Mouse (Mus musculus) heart, embryonic 11.5 days (tissue): ENCODE results near the gene Tmco1. TPM values are rescaled to one million over a fixed set of nuclear protein-coding genes. Genes with fewer than 3 reads are reported as not detected.

ENCODE experiments used
- ATAC-seq: fragments of 200-750 bp; cut with Nextera tagmentation; replicated peaks from 2 replicates; pipeline ENCODE4 v1.8.0; 2017; ENCODE audit warnings: moderate library complexity; ENCODE audit not compliant: insufficient number of reproducible peaks, low FRiP score, low TSS enrichment
- H3K27ac ChIP-seq: fragments of 300-500 bp; sonication (generic); 2 replicates; pipeline ENCODE4 v1.5.1; 2014; ENCODE audit warnings: mild to moderate bottlenecking, low read depth, low read length
- H3K27me3 ChIP-seq: fragments of 300-500 bp; sonication (generic); 2 replicates; pipeline ENCODE4 v1.6.1; 2014; ENCODE audit warnings: mild to moderate bottlenecking, low read length, mixed read lengths; ENCODE audit not compliant: control insufficient read depth, insufficient read depth
- H3K36me3 ChIP-seq: fragments of 300-500 bp; sonication (generic); 2 replicates; pipeline ENCODE4 v1.6.1; 2014; ENCODE audit warnings: mild to moderate bottlenecking, low read length, moderate library complexity, mixed read lengths; ENCODE audit not compliant: control insufficient read depth, insufficient read depth
- H3K4me1 ChIP-seq: fragments of 300-500 bp; sonication (generic); 2 replicates; pipeline ENCODE4 v1.6.1; 2014; ENCODE audit warnings: low read length; ENCODE audit not compliant: control insufficient read depth, insufficient read depth
- H3K4me2 ChIP-seq: fragments of 300-500 bp; sonication (generic); 2 replicates; pipeline ENCODE4 v1.6.1; 2014; ENCODE audit warnings: mild to moderate bottlenecking, moderate library complexity
- H3K4me3 ChIP-seq: fragments of 300-500 bp; sonication (generic); 2 replicates; pipeline ENCODE4 v1.5.1; 2014; ENCODE audit warnings: low read depth, low read length
- H3K9ac ChIP-seq: fragments of 300-500 bp; sonication (generic); 2 replicates; pipeline ENCODE4 v1.6.1; 2014; ENCODE audit warnings: mild to moderate bottlenecking, low read depth, low read length, moderate library complexity
- H3K9me3 ChIP-seq: fragments of 300-500 bp; sonication (generic); replicated peaks from 2 replicates; pipeline ENCODE4 v1.6.1; 2016; ENCODE audit warnings: low read length; ENCODE audit not compliant: control insufficient read depth
- WGBS: fragments of 180-500 bp; shearing (Covaris S2); extraction: QIAGEN DNeasy Blood & Tissue Kit; methylation state at CpG from one replicate; pipeline ENCODE4 v1.1.7; 2014; ENCODE audit not compliant: insufficient replicate concordance; 5-methylcytosine and 5-hydroxymethylcytosine counted together
- polyA plus RNA-seq: library from polyadenylated mRNA; unstranded; fragments of >200 nt; fragmentation: Nextera tagmentation; extraction: Ambion mirVana; gene quantifications from 2 replicates; pipeline ENCODE4 v1.2.1, GENCODE M21; 2014

The Tmco1 gene
- polyA plus RNA-seq, 1 experiment from 2014 or later = 98.9 TPM

GRCm38 (mm10) chr1:167366621-167367020 lies 58.4 kb downstream of the Tmco1 start:
- H3K9me3 ChIP-seq = no peaks in the 10 kb centered on the region
- no peak overlapping the region for H3K4me2 ChIP-seq
- H3K4me1 ChIP-seq = 0 out of 2 replicates have a peak, but pooled peaks cover 2% of the 10 kb centered on the region
- ATAC-seq = no peak
- H3K36me3 ChIP-seq = peaks cover 8% of the 10 kb centered on the region
- H3K4me3 ChIP-seq = no peak overlapping the region
- no peak overlapping the region for H3K9ac ChIP-seq
- 84% methylated on average over 6 of the region's 6 CpGs for WGBS
- no peaks in the 10 kb centered on the region for H3K27me3 ChIP-seq
- H3K27ac ChIP-seq = no peak overlapping the region

- H3K4me1 ChIP-seq = 0 out of 2 replicates have a peak, but pooled peaks cover 2% of the 10 kb centered on the region
- no peaks in the 10 kb centered on the region for H3K27me3 ChIP-seq
- peaks cover 8% of the 10 kb centered on the region for H3K36me3 ChIP-seq
- H3K4me3 ChIP-seq = no peak overlapping the region
- 79% methylated on average over 4 of the region's 4 CpGs for WGBS
- no peaks in the 10 kb centered on the region for H3K9me3 ChIP-seq
- H3K27ac ChIP-seq = no peak overlapping the region
- H3K9ac ChIP-seq = no peak overlapping the region
- no peak overlapping the region for H3K4me2 ChIP-seq
- no peak for ATAC-seq
Observed at GRCm38 (mm10) chr1:167368018-167368417, 59.8 kb downstream of the Tmco1 start.

- 67% methylated on average over 7 of the region's 7 CpGs for WGBS
- Histone ChIP-seq H3K27ac (no peak overlapping the region), H3K36me3 (peaks cover 8% of the 10 kb centered on the region), H3K27me3 (no peaks in the 10 kb centered on the region), H3K9me3 (no peaks in the 10 kb centered on the region), H3K4me2 (no peak overlapping the region), H3K4me3 (no peak overlapping the region), H3K4me1 (no peaks in the 10 kb centered on the region), H3K9ac (no peak overlapping the region)
- ATAC-seq = peak; percentile 60; the same call in 1 of the 2 replicates
Observed at GRCm38 (mm10) chr1:167368513-167368912, 60.3 kb downstream of the Tmco1 start.

GRCm38 (mm10) chr1:167369905-167370304 lies 61.7 kb downstream of the Tmco1 start:
- Histone ChIP-seq H3K9me3 (no peaks in the 10 kb centered on the region), H3K4me1 (no peaks in the 10 kb centered on the region; the same call in 1 of the 2 replicates), H3K9ac (no peak overlapping the region), H3K27ac (no peak overlapping the region), H3K27me3 (no peaks in the 10 kb centered on the region), H3K4me2 (no peak overlapping the region), H3K4me3 (no peak overlapping the region), H3K36me3 (peaks cover 6% of the 10 kb centered on the region)
- 10% methylated on average over 7 of the region's 7 CpGs for WGBS
- no peak for ATAC-seq

GRCm38 (mm10) chr1:167372739-167373138 lies 64.6 kb downstream of the Tmco1 start:
- Histone ChIP-seq H3K9ac (no peak overlapping the region), H3K36me3 (no peaks in the 10 kb centered on the region; the same call in 1 of the 2 replicates), H3K27me3 (no peaks in the 10 kb centered on the region), H3K4me2 (no peak overlapping the region), H3K4me1 (no peaks in the 10 kb centered on the region; the same call in 1 of the 2 replicates), H3K4me3 (no peak overlapping the region), H3K9me3 (no peaks in the 10 kb centered on the region), H3K27ac (no peak overlapping the region)
- ATAC-seq = no peak
- WGBS = 91% methylated on average over 7 of the region's 7 CpGs

GRCm38 (mm10) chr1:167374003-167374784 lies 66.0 kb downstream of the Tmco1 start:
- Histone ChIP-seq H3K9ac (no peak overlapping the region), H3K4me2 (peak overlapping the region; percentile 30), H3K4me1 (no peaks in the 10 kb centered on the region; the same call in 1 of the 2 replicates), H3K4me3 (no peak overlapping the region), H3K36me3 (no peaks in the 10 kb centered on the region), H3K27ac (no peak overlapping the region), H3K27me3 (no peaks in the 10 kb centered on the region), H3K9me3 (no peaks in the 10 kb centered on the region)
- 25% methylated on average over 15 of the region's 15 CpGs for WGBS
- ATAC-seq = peak; percentile 78

GRCm38 (mm10) chr1:167374942-167375341 lies 66.8 kb downstream of the Tmco1 start:
- Histone ChIP-seq H3K27me3 (no peaks in the 10 kb centered on the region), H3K9me3 (no peaks in the 10 kb centered on the region), H3K4me3 (no peak overlapping the region), H3K4me1 (no peaks in the 10 kb centered on the region; the same call in 1 of the 2 replicates), H3K9ac (no peak overlapping the region), H3K4me2 (peak overlapping the region; percentile 30; the same call in 1 of the 2 replicates), H3K27ac (no peak overlapping the region), H3K36me3 (no peaks in the 10 kb centered on the region)
- 59% methylated on average over 2 of the region's 2 CpGs for WGBS
- ATAC-seq = no peak

GRCm38 (mm10) chr1:167378019-167378418 lies 69.8 kb downstream of the Tmco1 start:
- Histone ChIP-seq H3K9me3 (no peaks in the 10 kb centered on the region), H3K27me3 (no peaks in the 10 kb centered on the region), H3K36me3 (no peaks in the 10 kb centered on the region), H3K4me3 (no peak overlapping the region), H3K9ac (no peak overlapping the region), H3K4me1 (no peaks in the 10 kb centered on the region; the same call in 1 of the 2 replicates), H3K27ac (no peak overlapping the region), H3K4me2 (no peak overlapping the region)
- no peak for ATAC-seq
- 71% methylated on average over 6 of the region's 6 CpGs for WGBS

- 67% methylated on average over 5 of the region's 5 CpGs for WGBS
- Histone ChIP-seq H3K9me3 (no peaks in the 10 kb centered on the region), H3K4me1 (peaks cover 3% of the 10 kb centered on the region; the same call in 1 of the 2 replicates), H3K36me3 (no peaks in the 10 kb centered on the region), H3K27me3 (no peaks in the 10 kb centered on the region), H3K4me3 (no peak overlapping the region), H3K4me2 (no peak overlapping the region), H3K27ac (no peak overlapping the region), H3K9ac (no peak overlapping the region)
- ATAC-seq = no peak
Observed at GRCm38 (mm10) chr1:167379751-167380150, 71.6 kb downstream of the Tmco1 start.
